22 mouse cellular contexts compared by ENCODE assay signal in the genomic region with DNA sequence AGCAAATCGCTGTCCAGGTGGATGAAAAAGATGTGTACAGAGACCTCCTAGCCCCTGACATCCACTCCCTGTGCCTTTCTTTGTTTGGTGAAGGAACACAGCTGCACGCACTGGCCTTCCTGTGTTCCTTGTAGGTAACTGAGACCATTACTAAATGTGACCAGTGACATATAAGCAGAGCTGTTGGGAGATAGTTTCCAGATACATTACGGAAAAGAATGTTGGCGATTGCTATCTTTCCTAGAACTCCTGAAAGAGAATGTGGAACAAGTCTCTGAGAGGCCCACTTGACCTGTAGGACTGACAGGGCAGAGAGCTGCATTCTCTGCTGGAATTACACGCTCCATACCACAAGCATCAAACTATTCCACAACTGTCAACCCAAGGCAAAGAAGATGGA.
A peak's percentile ranks its signal among the peaks of the same experiment; 100 is the strongest.
DNase-seq lines count a peak whose midpoint lies in the region; ATAC-seq and TF ChIP-seq lines count a peak whose summit lies in the region.
"Had no signal": no experiment of that assay in that cellular context is flagged by ENCODE, and none has a peak within 500 bp of the region (broad histone marks: within the 10 kb centered on the region; RNA-seq: fewer than 3 reads in every experiment).

No protein-coding gene starts in this region.

- H3K4me1 ChIP-seq in heart, embryonic 10.5 days, result peaks cover 10% of the 10 kb centered on the region; the same call in 1 of the 2 replicates
- no peaks in the 10 kb centered on the region for H3K4me1 ChIP-seq in kidney, postnatal 0 days (replicated peaks; ENCODE audit: insufficient read depth, low read length)
- H3K4me1 ChIP-seq in embryonic facial prominence, embryonic 11.5 days (ENCODE audit: control insufficient read depth, insufficient read depth, low read length), result no peaks in the 10 kb centered on the region
- H3K4me1 ChIP-seq: forebrain, embryonic 12.5 days; hindbrain, embryonic 13.5 days; intestine, embryonic 15.5 days had no signal

- H3K4me3 ChIP-seq in heart, embryonic 10.5 days, result no peak overlapping the region
- H3K4me3 ChIP-seq in kidney, postnatal 0 days (replicated peaks; ENCODE audit: low read depth, low read length), result no peak overlapping the region
- H3K4me3 ChIP-seq in embryonic facial prominence, embryonic 11.5 days (ENCODE audit: low read depth, low read length), result no peak overlapping the region
- H3K4me3 ChIP-seq: forebrain, embryonic 12.5 days; gastrocnemius, adult 2 months; heart, embryonic 15.5 days; hindbrain, embryonic 13.5 days; intestine, embryonic 15.5 days had no signal

- ATAC-seq in kidney, postnatal 0 days (replicated peaks; ENCODE audit: low FRiP score, low read depth), result no peak
- ATAC-seq in embryonic facial prominence, embryonic 11.5 days (replicated peaks; ENCODE audit: insufficient number of reproducible peaks, low FRiP score, low TSS enrichment, low read depth), result no peak
- ATAC-seq: forebrain, embryonic 16.5 days; hindbrain, postnatal 0 days; intestine, embryonic 15.5 days had no signal

- peak overlapping the region; percentile 42; the same call in 1 of the 2 replicates for H3K27ac ChIP-seq in heart, embryonic 10.5 days
- no peak overlapping the region for H3K27ac ChIP-seq in kidney, postnatal 0 days
- H3K27ac ChIP-seq in embryonic facial prominence, embryonic 11.5 days (replicated peaks; ENCODE audit: low read depth, low read length), result no peak overlapping the region; the same call in 1 of the 2 replicates
- H3K27ac ChIP-seq: forebrain, embryonic 12.5 days; gastrocnemius, adult 2 months; heart, embryonic 15.5 days; hindbrain, embryonic 13.5 days; hindbrain, postnatal 0 days; intestine, embryonic 15.5 days had no signal

- H3K27me3 ChIP-seq in heart, embryonic 10.5 days (ENCODE audit: insufficient read depth, poor library complexity, severe bottlenecking), result no peaks in the 10 kb centered on the region
- H3K27me3 ChIP-seq in kidney, postnatal 0 days (ENCODE audit: insufficient read depth, low read length), result no peaks in the 10 kb centered on the region
- H3K27me3 ChIP-seq in embryonic facial prominence, embryonic 11.5 days (ENCODE audit: control insufficient read depth, insufficient read depth, low read length), result no peaks in the 10 kb centered on the region
- H3K27me3 ChIP-seq: forebrain, embryonic 12.5 days; heart, embryonic 15.5 days; hindbrain, embryonic 13.5 days; intestine, embryonic 15.5 days had no signal

- 25% methylated on average over 5 of the region's 5 CpGs for WGBS in heart, embryonic 10.5 days
- WGBS in kidney, postnatal 0 days, result 23% methylated on average over 5 of the region's 5 CpGs
- WGBS in embryonic facial prominence, embryonic 11.5 days, result 33% methylated on average over 5 of the region's 5 CpGs

- no peak overlapping the region for H3K9ac ChIP-seq in kidney, postnatal 0 days (ENCODE audit: low read depth, low read length)
- H3K9ac ChIP-seq in embryonic facial prominence, embryonic 11.5 days (replicated peaks; ENCODE audit: low read length), result no peak overlapping the region
- H3K9ac ChIP-seq: forebrain, embryonic 12.5 days; heart, embryonic 15.5 days; hindbrain, embryonic 13.5 days; intestine, embryonic 15.5 days had no signal

- no peaks in the 10 kb centered on the region for H3K36me3 ChIP-seq in heart, embryonic 10.5 days
- no peaks in the 10 kb centered on the region for H3K36me3 ChIP-seq in kidney, postnatal 0 days (ENCODE audit: insufficient read depth, low read length)
- H3K36me3 ChIP-seq in embryonic facial prominence, embryonic 11.5 days (replicated peaks; ENCODE audit: control insufficient read depth, insufficient read depth, low read depth, low read length), result no peaks in the 10 kb centered on the region
- H3K36me3 ChIP-seq: forebrain, embryonic 12.5 days; heart, embryonic 15.5 days; hindbrain, embryonic 13.5 days; intestine, embryonic 15.5 days had no signal

- no peaks in the 10 kb centered on the region for H3K9me3 ChIP-seq in heart, embryonic 10.5 days
- no peaks in the 10 kb centered on the region for H3K9me3 ChIP-seq in kidney, postnatal 0 days (replicated peaks; ENCODE audit: low read length)
- no peaks in the 10 kb centered on the region for H3K9me3 ChIP-seq in embryonic facial prominence, embryonic 11.5 days (replicated peaks; ENCODE audit: control insufficient read depth, low read length)
- H3K9me3 ChIP-seq: forebrain, embryonic 12.5 days; heart, embryonic 15.5 days; hindbrain, embryonic 13.5 days; intestine, embryonic 15.5 days had no signal

- no peak overlapping the region for H3K4me2 ChIP-seq in kidney, postnatal 0 days (ENCODE audit: low read length)
- H3K4me2 ChIP-seq in embryonic facial prominence, embryonic 11.5 days (ENCODE audit: low read depth, low read length), result no peak overlapping the region
- H3K4me2 ChIP-seq: forebrain, embryonic 12.5 days; heart, embryonic 15.5 days; hindbrain, embryonic 13.5 days; intestine, embryonic 15.5 days had no signal

- DNase-seq in heart, embryonic 10.5 days (ENCODE audit: low spot score), result no peak
- DNase-seq in heart, adult 9 months (ENCODE audit: low spot score in 2 of 2), result no peak
- peak; percentile 17 for DNase-seq in kidney, postnatal 0 days (ENCODE audit: low spot score)
- no peak for DNase-seq in kidney, adult 9 months
- peak; percentile 7 for DNase-seq in embryonic facial prominence, embryonic 11.5 days (ENCODE audit: low spot score)
- no peak for DNase-seq in ovary, postnatal 10 days (ENCODE audit: low spot score)
- no peak for DNase-seq in adrenal gland, adult 18-20 months (ENCODE audit: low spot score in 2 of 2)
- DNase-seq: adrenal gland, postnatal 14 days; cerebellum, adult 11-12 months; cerebellum, adult 9-10 months; cerebellum, postnatal 25 days; gastrocnemius, adult 2 months; gastrocnemius, postnatal 25 days; heart, adult 11 months; heart, postnatal 14 days; kidney, adult 2 months had no signal

- TF ChIP-seq CTCF in kidney, postnatal 0 days (IDR thresholded peaks at IDR 0.05; ENCODE audit: low read depth), result no peak

Comparison
In these comparisons a context has a peak if more than half of its experiments do, and no peak if none do; other contexts are left out.
1. DNase-seq: peak in kidney, postnatal 0 days (single experiment) and embryonic facial prominence, embryonic 11.5 days (single experiment); none in heart, embryonic 10.5 days (single experiment), heart, adult 9 months (0 of 2), kidney, adult 9 months (single experiment), ovary, postnatal 10 days (single experiment) and adrenal gland, adult 18-20 months (0 of 2).